Mouse (Mus musculus): ENCODE data around the gene Hist1h3h. TPM values are rescaled to one million over a fixed set of nuclear protein-coding genes. Genes with fewer than 3 reads are reported as not detected.
"Not testable (repeated sequence)": the region's sequence is repeated elsewhere in the genome, so short reads cannot be mapped to it uniquely, and the experiment has no call there.

Gene Hist1h3h
- polyA plus RNA-seq, 1 experiment from 2014 or later = 2.9 TPM

GRCm38 (mm10) chr13:21754294-21755001 is 37.0 kb downstream of the Hist1h3h start:
- ATAC-seq (ENCODE audit: low FRiP score, low TSS enrichment); H3K9me3 ChIP-seq (ENCODE audit: control insufficient read depth, low read length); H3K36me3 ChIP-seq (ENCODE audit: control insufficient read depth, insufficient read depth, low read length); H3K27me3 ChIP-seq (ENCODE audit: control insufficient read depth, insufficient read depth, low read length): not testable (repeated sequence)
- Histone ChIP-seq H3K4me1 (ENCODE audit: control insufficient read depth, insufficient read depth, low read length) (peaks cover 18% of the 10 kb centered on the region), H3K27ac (replicated peaks; ENCODE audit: low read depth, low read length) (peak overlapping the region; percentile 87), H3K4me2 (ENCODE audit: low read length) (peak overlapping the region; percentile 74), H3K9ac (replicated peaks; ENCODE audit: low read length) (peak overlapping the region; percentile 24; the same call in 1 of the 2 replicates), H3K4me3 (replicated peaks; ENCODE audit: low read depth, low read length) (peak overlapping the region; percentile 40)
- 0% methylated on average over 20 of the region's 26 CpGs for WGBS
- DNase-seq = peak; percentile 69

GRCm38 (mm10) chr13:21755707-21756106 is 38.2 kb downstream of the Hist1h3h start:
- Histone ChIP-seq H3K9me3 (ENCODE audit: control insufficient read depth, low read length) (no peaks in the 10 kb centered on the region), H3K9ac (replicated peaks; ENCODE audit: low read length) (no peak overlapping the region), H3K36me3 (ENCODE audit: control insufficient read depth, insufficient read depth, low read length) (no peaks in the 10 kb centered on the region), H3K27ac (replicated peaks; ENCODE audit: low read depth, low read length) (no peak overlapping the region), H3K27me3 (ENCODE audit: control insufficient read depth, insufficient read depth, low read length) (no peaks in the 10 kb centered on the region), H3K4me2 (ENCODE audit: low read length) (no peak overlapping the region), H3K4me1 (ENCODE audit: control insufficient read depth, insufficient read depth, low read length) (peaks cover 14% of the 10 kb centered on the region), H3K4me3 (replicated peaks; ENCODE audit: low read depth, low read length) (no peak overlapping the region)
- ATAC-seq (ENCODE audit: low FRiP score, low TSS enrichment) = no peak
- DNase-seq = no peak
- 61% methylated on average over 1 of the region's 1 CpGs for WGBS

Small RNA genes lying within 50 kb of the gene (microRNA-seq; reads per million reads assigned to microRNA genes)
- gene Gm44357 = not detected
- gene Gm44367 = not detected
- gene Gm44454 = not detected

Other genes starting within 250 kb of the Hist1h3h start
- 3.2 and 5.1 TPM in 2 replicates for gene Nkapl, start 249.2 kb upstream of the Hist1h3h start, polyA plus RNA-seq (2014; fragmentation: Nextera tagmentation; extraction: Ambion mirVana)
- 8.8 and 9.7 TPM in 2 replicates for gene Zkscan4, start 238.8 kb upstream of the Hist1h3h start, polyA plus RNA-seq (2014; fragmentation: Nextera tagmentation; extraction: Ambion mirVana)
- gene Gm10065, start 238.2 kb upstream of the Hist1h3h start, polyA plus RNA-seq (2014; fragmentation: Nextera tagmentation; extraction: Ambion mirVana) = not detected in 2 replicates
- gene AK157302, start 222.4 kb upstream of the Hist1h3h start, polyA plus RNA-seq (2014; fragmentation: Nextera tagmentation; extraction: Ambion mirVana) = 0.34 and 0.54 TPM in 2 replicates
- 4.7 and 6.6 TPM in 2 replicates for gene Gm11273, start 216.2 kb upstream of the Hist1h3h start, polyA plus RNA-seq (2014; fragmentation: Nextera tagmentation; extraction: Ambion mirVana)
- gene Zkscan8, start 186.5 kb upstream of the Hist1h3h start, polyA plus RNA-seq (2014; fragmentation: Nextera tagmentation; extraction: Ambion mirVana) = 6.1 and 10.9 TPM in 2 replicates
- 0.07 and 0.20 TPM in 2 replicates for gene Olfr1366, start 174.9 kb upstream of the Hist1h3h start, polyA plus RNA-seq (2014; fragmentation: Nextera tagmentation; extraction: Ambion mirVana)
- 0.05 and 0.13 TPM in 2 replicates for gene Olfr1535, start 157.8 kb upstream of the Hist1h3h start, polyA plus RNA-seq (2014; fragmentation: Nextera tagmentation; extraction: Ambion mirVana)
- gene Olfr1364, start 135.9 kb upstream of the Hist1h3h start, polyA plus RNA-seq (2014; fragmentation: Nextera tagmentation; extraction: Ambion mirVana) = not detected in 2 replicates
- gene Olfr1362, start 103.6 kb upstream of the Hist1h3h start, polyA plus RNA-seq (2014; fragmentation: Nextera tagmentation; extraction: Ambion mirVana) = not detected in 2 replicates
- gene Olfr11, start 75.1 kb upstream of the Hist1h3h start, polyA plus RNA-seq (2014; fragmentation: Nextera tagmentation; extraction: Ambion mirVana) = not detected in 2 replicates
- gene Olfr1361, start 54.3 kb upstream of the Hist1h3h start, polyA plus RNA-seq (2014; fragmentation: Nextera tagmentation; extraction: Ambion mirVana) = not detected in 2 replicates
- not detected in 2 replicates for gene Olfr1360, start 40.3 kb upstream of the Hist1h3h start, polyA plus RNA-seq (2014; fragmentation: Nextera tagmentation; extraction: Ambion mirVana)
- not detected in 2 replicates for gene Olfr1359, start 19.5 kb upstream of the Hist1h3h start, polyA plus RNA-seq (2014; fragmentation: Nextera tagmentation; extraction: Ambion mirVana)
- gene Hist1h2bl, start 1.5 kb upstream of the Hist1h3h start, polyA plus RNA-seq (2014; fragmentation: Nextera tagmentation; extraction: Ambion mirVana) = 1.2 TPM in 1 of 2 replicates, not detected in the other
- gene Hist1h2ai, start 1.2 kb upstream of the Hist1h3h start, polyA plus RNA-seq (2014; fragmentation: Nextera tagmentation; extraction: Ambion mirVana) = 13.6 and 22.1 TPM in 2 replicates
- 1.1 and 1.4 TPM in 2 replicates for gene Hist1h2bm, start 4.4 kb downstream of the Hist1h3h start, polyA plus RNA-seq (2014; fragmentation: Nextera tagmentation; extraction: Ambion mirVana)
- 0.66 TPM in 2 replicates for gene Hist1h4j, start 17.4 kb downstream of the Hist1h3h start, polyA plus RNA-seq (2014; fragmentation: Nextera tagmentation; extraction: Ambion mirVana)
- 2.3 TPM in 1 of 2 replicates, not detected in the other for gene Hist1h4k, start 32.8 kb downstream of the Hist1h3h start, polyA plus RNA-seq (2014; fragmentation: Nextera tagmentation; extraction: Ambion mirVana)
- 2.4 and 4.4 TPM in 2 replicates for gene Hist1h2ak, start 36.2 kb downstream of the Hist1h3h start, polyA plus RNA-seq (2014; fragmentation: Nextera tagmentation; extraction: Ambion mirVana)
- gene Hist1h2bn, start 36.5 kb downstream of the Hist1h3h start, polyA plus RNA-seq (2014; fragmentation: Nextera tagmentation; extraction: Ambion mirVana) = 1.0 and 1.6 TPM in 2 replicates
- 1.8 and 4.0 TPM in 2 replicates for gene Hist1h1b, start 63.0 kb downstream of the Hist1h3h start, polyA plus RNA-seq (2014; fragmentation: Nextera tagmentation; extraction: Ambion mirVana)
- gene Hist1h3i, start 65.7 kb downstream of the Hist1h3h start, polyA plus RNA-seq (2014; fragmentation: Nextera tagmentation; extraction: Ambion mirVana) = 49.4 and 58.4 TPM in 2 replicates
- 3.1 TPM in 1 of 2 replicates, not detected in the other for gene Hist1h2an, start 69.6 kb downstream of the Hist1h3h start, polyA plus RNA-seq (2014; fragmentation: Nextera tagmentation; extraction: Ambion mirVana)
- not detected in 2 replicates for gene Hist1h2bp, start 69.8 kb downstream of the Hist1h3h start, polyA plus RNA-seq (2014; fragmentation: Nextera tagmentation; extraction: Ambion mirVana)
- gene Hist1h2bq, start 92.5 kb downstream of the Hist1h3h start, polyA plus RNA-seq (2014; fragmentation: Nextera tagmentation; extraction: Ambion mirVana) = 4.2 and 4.5 TPM in 2 replicates
- not detected in 2 replicates for gene Hist1h2ao, start 92.8 kb downstream of the Hist1h3h start, polyA plus RNA-seq (2014; fragmentation: Nextera tagmentation; extraction: Ambion mirVana)
- not detected in 2 replicates for gene Hist1h4m, start 94.1 kb downstream of the Hist1h3h start, polyA plus RNA-seq (2014; fragmentation: Nextera tagmentation; extraction: Ambion mirVana)
- gene Hist1h4n, start 114.5 kb downstream of the Hist1h3h start, polyA plus RNA-seq (2014; fragmentation: Nextera tagmentation; extraction: Ambion mirVana) = 5.7 and 9.6 TPM in 2 replicates
- gene Hist1h2ap, start 115.8 kb downstream of the Hist1h3h start, polyA plus RNA-seq (2014; fragmentation: Nextera tagmentation; extraction: Ambion mirVana) = 613 and 855 TPM in 2 replicates
- 4.0 and 4.1 TPM in 2 replicates for gene Hist1h2br, start 116.1 kb downstream of the Hist1h3h start, polyA plus RNA-seq (2014; fragmentation: Nextera tagmentation; extraction: Ambion mirVana)
- gene Zfp184, start 227.4 kb downstream of the Hist1h3h start, polyA plus RNA-seq (2014; fragmentation: Nextera tagmentation; extraction: Ambion mirVana) = 16.8 and 18.2 TPM in 2 replicates